Mouse (Mus musculus) retina, adult 2 months (tissue): ENCODE measurements around the gene Cpa5.

Experiments
- DNase-seq: peaks from one replicate; pipeline ENCODE4 v3.0.0-alpha.2; 2012; ENCODE audit warnings: low read depth, low spot score

The Cpa5 gene

GRCm38 (mm10) chr6:30610710-30611109, at the start of gene Cpa5:
Cpa5 (plus strand) TSS chr6:30611010.
- DNase-seq: no peak

GRCm38 (mm10) chr6:30562132-30562531, 48.7 kb upstream of the Cpa5 start:
- DNase-seq: no peak

GRCm38 (mm10) chr6:30563575-30563974, 47.2 kb upstream of the Cpa5 start:
- DNase-seq: no peak

DNA sequence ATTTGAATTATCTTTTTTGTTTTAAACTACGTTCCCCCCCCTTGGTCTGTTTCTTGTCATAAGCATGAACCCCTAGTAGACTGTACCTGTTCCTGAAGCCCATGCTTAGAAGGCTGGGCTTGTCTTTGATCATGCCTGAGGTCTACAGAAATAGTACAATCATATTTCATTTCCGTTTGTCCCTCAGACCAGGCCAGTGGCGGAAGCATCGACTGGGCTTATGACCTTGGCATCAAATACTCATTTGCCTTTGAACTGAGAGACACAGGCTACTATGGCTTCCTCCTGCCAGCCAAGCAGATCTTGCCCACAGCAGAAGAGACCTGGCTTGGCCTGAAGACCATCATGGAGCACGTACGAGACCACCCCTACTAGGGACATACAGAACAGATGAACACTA, 46.8 kb upstream of the Cpa5 start:
- DNase-seq: no peak

DNA sequence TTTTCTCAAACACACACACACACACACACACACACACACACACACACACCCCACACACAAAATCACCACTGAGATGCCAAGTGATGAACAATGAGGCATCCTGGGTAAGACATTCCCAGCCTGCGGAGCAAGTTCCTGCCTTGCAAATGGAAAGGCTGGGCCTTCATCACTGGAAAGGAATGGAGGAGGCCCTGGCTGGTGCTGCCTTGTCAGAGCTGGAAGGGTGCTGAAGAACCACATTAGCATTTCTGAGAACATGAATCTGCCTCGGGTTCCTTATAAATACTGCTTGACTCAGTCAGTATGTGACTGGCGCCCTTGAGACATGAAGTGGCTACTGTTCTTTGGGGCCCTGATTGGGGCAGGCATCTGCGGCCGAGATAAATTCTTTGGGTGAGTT, 42.7 kb upstream of the Cpa5 start, which contains the start of gene Cpa4:
Gene Cpa4 (plus strand): TSS at position 301 of the 400 bp plus-strand sequence.
- no peak for DNase-seq

GRCm38 (mm10) chr6:30569331-30569730, 41.5 kb upstream of the Cpa5 start:
- DNase-seq: no peak

DNA sequence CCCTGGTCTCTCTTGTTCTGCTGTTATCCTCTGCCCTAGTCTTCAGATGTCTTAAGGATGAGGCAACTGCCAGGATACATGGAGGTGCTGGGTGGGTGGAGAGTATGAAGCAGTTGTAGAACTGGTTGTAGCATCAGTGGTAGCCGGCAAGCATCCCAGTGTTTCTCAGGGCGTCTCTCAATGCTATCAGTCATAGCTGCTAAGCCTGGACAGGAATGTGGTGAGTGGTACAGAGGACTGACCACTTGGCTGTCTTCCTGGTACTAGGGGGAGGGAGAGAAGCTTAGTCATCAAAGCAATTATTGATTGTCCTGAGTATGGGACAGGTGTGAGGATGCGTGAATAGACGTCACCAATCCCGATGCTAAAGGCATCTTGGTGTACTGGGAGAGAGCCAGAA, 40.8 kb upstream of the Cpa5 start:
- DNase-seq: no peak

GRCm38 (mm10) chr6:30572456-30573311, 38.1 kb upstream of the Cpa5 start:
- no peak for DNase-seq

DNA sequence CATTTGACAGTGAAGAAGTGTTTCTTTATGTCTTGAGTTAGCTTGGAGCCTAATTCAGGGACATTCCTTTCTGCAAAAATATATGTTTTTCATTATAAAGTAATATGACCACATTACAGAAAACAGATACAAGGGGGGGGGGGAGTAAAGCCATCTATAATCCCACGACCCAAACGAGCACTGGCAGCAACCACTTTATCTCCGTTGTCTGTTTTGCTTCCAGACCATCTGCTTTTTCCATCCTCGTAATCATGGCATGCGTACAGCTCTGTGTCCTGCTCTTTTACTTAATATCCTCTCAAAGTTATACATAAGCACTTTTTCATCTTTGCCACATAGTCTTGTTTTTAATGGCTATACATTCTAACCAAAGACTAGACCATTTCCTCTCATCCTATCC, 37.4 kb upstream of the Cpa5 start:
- no peak for DNase-seq

DNA sequence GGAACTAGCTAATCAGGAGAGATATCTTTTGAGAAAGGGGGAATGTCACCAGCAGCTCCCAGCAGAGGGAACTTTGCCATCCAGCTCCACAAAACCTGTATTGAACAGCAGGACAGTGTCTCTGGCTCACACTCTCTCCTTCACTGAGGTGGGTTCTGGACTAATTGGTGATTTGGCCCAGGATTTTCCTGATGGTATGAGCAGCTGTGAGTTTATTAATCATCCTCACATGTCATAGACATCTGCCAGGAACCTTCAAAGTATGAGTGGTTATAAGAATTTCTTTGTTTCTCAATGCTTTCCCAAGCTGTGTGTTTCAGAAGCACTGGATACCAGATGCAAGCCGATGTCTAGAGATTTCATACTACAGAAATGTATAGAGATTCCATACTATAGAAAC, 35.9 kb upstream of the Cpa5 start:
- DNase-seq: no peak

- no peak for DNase-seq
These were observed 34.2 kb upstream of the Cpa5 start for GRCm38 (mm10) chr6:30576477-30577203.

- no peak for DNase-seq
These were observed 30.6 kb upstream of the Cpa5 start for GRCm38 (mm10) chr6:30579961-30580840.

DNA sequence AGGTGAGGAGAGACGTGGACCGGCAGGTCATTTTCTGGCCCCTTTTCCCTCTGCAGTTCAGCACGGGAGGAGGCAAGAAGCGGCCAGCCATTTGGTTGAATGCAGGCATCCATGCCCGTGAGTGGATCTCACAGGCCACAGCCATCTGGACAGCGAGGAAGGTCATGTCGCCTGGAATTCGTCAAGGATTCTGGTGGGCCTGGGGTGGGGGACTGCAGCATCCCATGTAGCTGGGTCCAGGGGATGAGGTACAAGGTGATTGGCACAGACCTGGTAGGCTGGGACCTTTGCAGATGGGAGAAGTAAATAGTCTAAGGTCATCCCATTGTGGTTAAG, 30.0 kb upstream of the Cpa5 start:
- DNase-seq: no peak

DNA sequence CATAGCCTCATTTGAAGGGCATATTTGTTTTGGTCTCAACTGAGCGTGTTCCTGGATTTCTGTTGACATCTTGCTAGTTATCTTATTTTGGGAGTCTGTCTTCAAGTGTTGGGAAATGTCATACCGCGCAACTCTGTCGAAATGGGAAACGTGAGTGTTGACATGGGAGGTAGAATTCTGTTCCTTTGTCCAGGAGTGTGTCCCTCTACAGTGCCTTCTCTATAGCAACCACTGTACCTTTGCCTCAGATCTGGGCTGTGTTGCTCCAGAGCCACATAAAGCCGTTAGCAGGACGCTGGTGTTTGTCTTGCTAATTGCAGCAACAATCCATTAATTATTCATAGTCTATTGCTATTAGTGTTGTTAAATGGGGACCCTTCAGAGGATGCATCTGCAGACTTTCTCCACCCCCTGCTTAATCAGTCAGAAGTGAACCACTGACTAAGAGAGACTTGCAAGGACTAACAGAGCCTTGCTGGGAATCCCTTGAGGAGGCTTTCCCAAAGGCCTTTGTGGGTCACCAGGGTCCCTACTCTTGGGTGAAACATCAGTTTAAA, 23.8 kb upstream of the Cpa5 start:
- no peak for DNase-seq

DNA sequence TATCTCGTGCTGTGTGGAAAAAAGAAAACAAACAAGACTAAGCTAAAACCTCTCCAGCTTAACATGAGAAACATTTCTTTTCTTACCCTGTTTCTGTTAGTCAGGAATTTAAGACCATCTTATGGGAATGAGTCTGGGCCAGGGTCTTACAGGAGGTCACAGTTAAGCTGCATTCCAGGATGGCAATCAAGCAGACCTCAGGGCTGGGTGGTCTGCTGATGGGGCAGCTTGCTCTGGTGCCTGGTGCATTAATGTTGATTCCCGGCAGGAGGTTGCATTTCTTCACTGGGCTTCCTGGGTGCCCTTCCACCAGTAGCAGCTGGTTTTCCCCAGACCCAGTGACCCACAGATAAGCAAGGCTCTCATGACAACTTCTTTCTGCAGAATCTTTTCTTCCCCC, 21.0 kb upstream of the Cpa5 start:
- DNase-seq: no peak

- DNase-seq: no peak
These were observed 18.9 kb upstream of the Cpa5 start for GRCm38 (mm10) chr6:30591851-30592404.

DNA sequence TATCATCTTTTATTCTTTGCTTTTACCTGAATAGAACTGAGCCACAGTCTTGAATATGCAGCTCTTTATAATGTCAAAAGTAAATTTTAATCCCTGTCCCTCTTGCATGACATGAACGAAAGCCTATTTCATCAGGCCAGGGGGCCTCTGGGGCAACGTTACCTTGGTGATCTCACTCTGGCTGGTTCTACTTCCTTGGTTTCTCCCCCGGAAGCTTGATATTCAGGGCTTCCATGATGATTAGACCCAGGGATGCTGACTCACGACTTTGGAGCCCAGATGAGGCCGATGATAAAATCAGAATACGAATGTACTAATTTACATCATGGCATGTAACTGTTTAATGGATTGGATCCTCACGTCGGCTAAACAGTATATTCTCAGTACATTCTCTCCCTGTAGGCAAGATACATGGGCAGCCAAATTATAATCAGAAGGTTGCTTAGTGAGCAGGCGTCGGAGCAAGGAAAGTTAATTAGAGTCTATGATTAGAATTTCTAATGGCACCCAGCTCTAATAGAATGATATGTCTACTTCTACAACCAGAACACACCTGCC, 18.3 kb upstream of the Cpa5 start:
- no peak for DNase-seq

- DNase-seq: no peak
These were observed 16.4 kb upstream of the Cpa5 start for GRCm38 (mm10) chr6:30594364-30594763.

DNA sequence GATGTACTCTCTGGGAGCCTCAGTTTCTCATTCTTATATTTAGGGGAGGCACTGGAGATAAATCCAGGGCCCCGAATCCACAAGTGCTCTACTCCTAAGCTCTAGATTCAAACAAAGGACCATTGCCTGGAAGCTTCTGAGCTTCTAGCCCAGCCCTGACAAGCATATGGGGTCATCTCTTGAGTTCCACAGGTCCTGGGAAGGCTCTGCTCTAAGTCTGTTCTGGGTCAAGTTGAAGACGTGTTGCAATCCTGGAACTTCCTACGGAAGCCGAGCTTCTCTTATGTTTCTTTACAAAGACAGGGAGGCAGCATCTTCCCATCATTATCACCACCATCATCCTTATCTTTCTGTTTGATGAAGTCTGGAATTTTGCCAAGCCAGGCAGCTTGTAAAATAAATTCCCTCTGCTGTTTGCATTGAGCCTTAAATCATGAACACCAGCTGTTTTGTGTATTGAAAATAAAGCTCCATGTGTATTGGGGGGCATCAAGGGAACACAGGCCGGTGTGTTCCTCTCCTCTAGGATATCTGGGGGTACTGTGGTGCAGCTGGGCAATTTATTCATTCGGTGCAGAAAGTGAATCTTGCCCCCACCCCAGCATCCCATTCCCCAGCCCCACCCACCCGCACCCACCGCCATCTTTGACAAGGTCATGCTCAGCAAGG, 14.4 kb upstream of the Cpa5 start:
- DNase-seq: no peak

GRCm38 (mm10) chr6:30600033-30600432, 10.8 kb upstream of the Cpa5 start:
- no peak for DNase-seq

GRCm38 (mm10) chr6:30600995-30601394, 9.8 kb upstream of the Cpa5 start:
- no peak for DNase-seq
